Mouse (Mus musculus) frontal cortex, postnatal 25 days (tissue): ENCODE measurements around the gene Hexim2.

Source experiments
- DNase-seq, 2 experiments: peaks; one replicate each; pipeline ENCODE4 v3.0.0; 2022; ENCODE audit warnings: low spot score in 2 of 2

The Hexim2 gene

DNA sequence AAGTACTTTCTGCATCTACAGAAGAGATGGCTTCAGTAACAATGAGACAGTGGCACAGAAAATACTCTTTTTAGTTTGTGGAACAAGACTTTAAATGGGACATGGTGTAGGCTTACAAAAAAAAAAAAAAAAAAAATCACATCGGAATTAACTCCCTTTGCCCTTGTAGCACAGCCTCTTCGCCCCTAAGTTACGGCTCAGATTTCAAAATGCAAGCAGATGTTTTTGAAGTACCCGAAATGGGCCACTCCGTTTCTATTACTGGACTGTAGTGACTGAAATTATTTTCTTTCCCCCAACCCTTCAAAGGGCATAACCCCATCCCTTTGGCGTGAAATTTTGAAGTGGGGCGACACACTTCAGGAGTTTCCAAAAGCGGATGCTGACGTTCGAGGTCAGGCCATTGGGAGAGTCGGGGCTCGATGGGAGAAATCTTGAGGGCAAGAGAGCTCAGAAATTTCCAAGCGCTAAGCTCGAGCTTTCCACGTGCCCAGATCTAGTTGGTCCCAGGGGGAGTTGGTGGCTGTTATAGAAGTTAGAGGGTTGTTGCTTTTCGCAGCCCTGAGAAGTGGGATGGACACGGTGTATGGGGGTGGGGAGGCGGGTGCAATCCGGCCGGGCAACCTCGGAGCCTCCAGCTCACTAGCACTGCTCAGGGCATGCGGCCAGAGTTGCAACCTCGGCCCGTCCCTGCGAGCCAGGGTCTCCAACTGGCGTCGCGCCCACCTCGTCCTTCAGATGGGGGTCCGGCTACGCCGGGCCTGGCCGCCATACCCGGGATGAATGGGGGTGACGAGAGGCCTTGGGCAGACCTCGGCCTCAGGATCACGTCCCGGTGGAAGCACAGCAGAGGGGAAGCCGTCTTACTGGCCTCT lies at the start of gene Hexim2:
Gene Hexim2 (plus strand): TSS at position 729 of the 875 bp plus-strand sequence.
- no peak for DNase-seq

DNA sequence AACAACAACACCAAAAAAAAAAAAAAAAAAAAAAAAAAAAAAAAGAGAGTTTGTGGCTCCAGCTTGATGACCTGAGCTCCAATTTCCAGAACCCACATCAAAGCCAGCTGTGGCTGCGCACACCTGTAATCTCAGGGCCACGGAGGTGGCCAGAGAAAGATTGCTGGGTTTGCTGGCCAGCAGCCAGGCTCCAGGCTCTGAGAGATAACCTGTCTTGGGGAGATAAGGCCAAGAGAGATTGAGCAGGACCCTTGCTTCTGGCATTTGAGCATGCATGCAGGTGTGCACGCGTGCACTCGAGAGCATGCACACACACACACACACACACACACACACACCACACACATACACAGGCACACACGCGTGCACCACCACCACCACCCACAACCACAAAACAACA lies 38.9 kb upstream of the Hexim2 start:
- DNase-seq: no peak

DNA sequence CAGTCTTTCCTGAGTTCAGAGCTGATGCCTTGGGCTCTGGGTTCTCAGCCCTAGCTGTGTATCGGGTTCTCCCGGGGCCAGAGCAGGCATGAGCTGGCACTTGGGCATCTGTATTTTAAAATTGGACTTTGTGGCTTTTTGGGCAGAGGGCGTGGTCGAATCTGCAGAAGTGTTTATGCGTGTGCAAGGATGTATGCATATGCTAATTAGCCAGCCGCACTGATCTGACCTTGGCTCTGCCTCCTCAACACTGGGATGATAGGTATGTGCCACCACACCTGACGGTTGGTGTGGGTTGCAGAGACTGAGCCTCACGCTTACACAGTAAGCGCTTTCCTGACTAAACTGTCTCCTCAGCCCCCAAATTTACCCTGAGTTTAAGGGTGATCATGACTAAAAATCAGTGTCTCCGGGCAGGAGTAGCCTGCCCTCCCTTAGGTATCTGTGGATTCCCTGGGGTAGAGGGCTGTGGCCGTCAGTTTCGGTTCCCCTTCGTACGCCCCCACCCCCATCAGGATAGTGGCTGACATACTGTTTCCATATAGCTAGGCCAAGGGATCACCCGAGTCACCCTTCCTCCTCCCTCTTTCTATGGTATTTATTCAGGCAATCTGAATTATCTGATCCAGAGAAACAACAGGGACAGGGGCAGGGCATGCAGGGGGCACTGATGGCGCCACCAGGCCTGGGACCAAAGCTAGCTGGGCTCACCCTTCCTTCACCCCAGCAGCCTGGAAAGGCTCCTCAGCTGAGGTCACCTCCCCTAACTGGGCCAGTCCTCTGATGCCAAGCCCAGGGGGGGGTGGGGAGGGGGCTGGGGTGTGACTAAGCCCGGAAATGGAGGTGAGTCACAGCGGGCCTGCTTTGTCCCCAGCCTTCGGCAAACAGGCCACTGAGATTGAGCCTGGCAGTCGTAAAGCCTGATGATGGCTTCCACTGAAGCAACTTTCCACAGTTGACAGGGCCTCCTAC lies 38.1 kb upstream of the Hexim2 start:
- DNase-seq: no peak

DNA sequence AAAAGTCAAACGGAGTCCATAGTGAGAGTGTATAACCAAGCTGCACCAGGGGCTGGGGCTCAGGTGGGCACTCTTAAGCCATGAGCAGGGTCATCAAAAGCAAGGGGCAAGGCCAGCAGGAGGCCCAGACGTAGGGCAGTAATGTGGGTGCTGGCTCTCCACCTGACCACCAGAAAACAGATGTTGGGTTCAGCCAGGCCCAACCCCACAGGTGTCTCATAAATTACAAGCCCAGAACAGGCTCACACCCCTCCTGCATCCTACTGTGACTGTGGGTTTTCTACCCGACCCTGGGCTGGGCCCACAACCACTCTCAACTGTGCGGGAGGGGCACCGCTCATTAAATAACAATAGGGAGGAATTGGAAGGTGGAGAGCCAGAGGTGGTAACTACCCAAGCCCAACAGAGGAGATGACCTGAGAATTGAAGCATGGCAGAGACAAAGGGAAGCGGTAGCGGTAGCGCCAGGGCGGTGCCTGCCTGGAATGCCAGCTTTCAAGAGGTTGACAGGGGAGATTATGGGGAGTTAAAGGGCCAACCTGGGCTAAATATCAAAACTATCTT lies 37.0 kb upstream of the Hexim2 start:
- DNase-seq: no peak

DNA sequence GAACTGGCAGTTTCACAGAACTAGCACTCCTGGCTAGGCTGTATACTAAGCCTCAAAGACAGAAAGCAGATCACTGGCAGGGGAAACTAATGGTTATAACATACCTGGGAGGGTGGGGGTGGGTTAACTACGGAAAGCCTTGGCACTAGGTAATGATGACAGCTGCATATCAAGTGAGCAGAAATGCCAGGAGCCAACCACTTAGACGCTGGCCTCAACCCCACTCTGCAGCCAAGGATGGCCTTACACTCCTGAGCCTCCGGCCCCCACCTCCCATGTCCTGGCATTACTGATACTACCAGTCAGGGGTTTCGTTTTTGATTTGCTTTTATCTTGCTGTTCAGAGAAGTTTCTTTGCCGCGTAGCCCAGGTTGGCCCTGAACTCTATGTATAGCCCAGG lies 36.4 kb upstream of the Hexim2 start:
- no peak for DNase-seq

DNA sequence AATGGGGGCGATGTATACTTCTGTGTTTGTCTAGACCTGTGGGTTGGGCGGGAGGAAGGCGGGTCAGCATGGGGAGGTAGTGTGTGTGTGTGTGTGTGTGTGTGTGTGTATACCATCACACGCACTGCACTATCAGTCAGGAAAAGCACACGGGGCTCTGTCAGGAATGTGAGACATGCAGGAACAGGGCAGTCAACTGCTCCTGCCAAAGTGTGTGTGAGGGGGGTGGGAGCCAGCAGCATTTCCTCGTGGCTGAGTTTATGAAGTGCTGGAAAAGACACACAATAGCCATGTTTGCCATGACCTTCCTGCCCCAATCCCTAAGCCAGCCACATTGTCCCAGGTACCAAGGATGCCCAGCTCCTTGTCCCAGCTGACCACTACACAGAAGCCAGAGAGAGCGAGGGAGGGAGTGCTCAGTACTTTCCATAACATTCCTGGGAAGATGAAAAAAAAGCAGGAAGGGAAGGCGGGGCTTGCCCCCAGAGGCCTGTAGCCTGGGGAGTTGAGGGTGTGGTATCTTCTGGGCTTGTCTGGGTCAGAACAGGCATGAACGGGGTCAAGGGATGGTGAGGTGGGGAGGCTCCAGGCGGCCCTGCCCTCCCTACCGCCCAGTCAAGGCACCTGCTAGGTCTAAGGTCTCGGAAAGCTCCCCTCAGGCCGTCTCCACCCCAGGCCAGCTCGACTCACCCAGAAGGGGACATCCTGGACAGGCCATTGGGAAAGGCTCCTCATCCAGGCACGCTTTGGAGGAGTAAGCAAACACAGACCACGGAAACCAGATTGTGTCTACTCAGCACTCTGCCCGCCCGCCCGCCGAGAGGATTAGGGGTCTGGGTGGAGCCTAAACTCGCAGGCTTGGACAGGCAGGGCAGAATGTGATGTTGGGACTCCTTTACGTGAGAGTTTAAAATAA lies 35.0 kb upstream of the Hexim2 start:
- no peak for DNase-seq

GRCm38 (mm10) chr11:103098531-103099190 lies 33.6 kb upstream of the Hexim2 start:
- no peak for DNase-seq

DNA sequence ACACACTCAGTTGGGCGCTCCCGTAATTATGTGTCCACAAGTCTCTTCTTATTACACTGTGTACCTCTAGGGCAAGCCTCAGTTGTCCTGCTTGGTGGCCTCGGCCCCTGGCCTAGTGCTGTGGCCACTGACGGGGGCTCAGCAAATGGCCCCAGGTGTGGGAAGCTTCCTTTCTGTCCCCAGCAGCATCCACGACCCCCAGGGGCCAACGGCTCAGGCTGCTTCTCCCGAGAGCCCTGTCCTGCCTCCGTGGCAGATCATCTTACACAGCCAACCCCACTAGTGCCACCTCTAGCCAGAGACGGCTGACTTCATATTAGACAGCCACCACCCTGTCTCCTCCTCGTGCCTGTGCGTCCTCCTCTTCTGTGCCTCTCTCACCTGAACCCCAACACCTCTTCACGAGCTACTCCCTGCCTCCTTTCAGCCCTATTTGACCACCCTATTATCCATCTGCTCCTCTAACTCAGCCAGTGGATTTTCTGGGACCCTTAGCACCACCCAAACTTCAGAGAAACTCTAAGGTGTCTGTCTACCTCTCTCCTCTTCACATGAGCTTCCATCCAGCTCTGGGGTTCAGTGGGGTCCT lies 32.8 kb upstream of the Hexim2 start:
- DNase-seq: no peak

GRCm38 (mm10) chr11:103100361-103100760 lies 31.9 kb upstream of the Hexim2 start:
- no peak for DNase-seq

- peak in 1 of 2 experiments; percentile 61 for DNase-seq
These were observed 30.8 kb upstream of the Hexim2 start, which contains the start of the genes Plcd3 and Acbd4 for GRCm38 (mm10) chr11:103101481-103101865. Gene Plcd3 (minus strand): TSS chr11:103101658. Gene Acbd4 (plus strand): TSS chr11:103101682.

DNA sequence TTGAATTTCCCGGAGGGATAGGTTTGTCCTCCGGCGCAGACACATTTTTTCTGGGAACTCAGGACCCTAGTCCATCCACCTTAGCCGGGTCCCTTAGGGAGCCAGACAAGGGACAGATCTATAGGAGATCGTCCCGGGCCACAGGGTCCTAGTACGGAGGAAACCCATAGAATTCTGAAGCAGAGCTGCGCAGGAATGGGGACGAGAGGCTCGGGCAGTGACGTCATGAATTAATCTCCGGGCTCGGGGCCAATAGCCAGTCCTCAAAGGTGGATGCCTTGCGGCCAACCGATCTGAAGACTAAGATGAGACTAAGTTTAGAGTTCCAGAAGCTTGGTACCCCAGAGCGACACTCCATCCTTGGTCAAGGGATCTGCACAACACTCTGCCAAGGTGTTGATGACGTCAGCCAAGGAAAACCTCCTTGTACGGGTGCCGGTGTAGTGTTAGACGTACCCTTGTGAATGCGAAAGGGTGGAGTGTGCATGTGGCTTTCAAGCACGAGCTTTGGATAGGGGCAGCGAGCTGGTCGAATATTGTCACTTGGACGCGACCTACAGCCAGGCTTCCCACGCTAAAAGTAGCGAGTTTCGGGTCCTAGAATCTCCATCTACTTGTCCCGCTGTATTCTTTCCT lies 30.2 kb upstream of the Hexim2 start:
- peak; percentile 61 to 65 for DNase-seq

DNA sequence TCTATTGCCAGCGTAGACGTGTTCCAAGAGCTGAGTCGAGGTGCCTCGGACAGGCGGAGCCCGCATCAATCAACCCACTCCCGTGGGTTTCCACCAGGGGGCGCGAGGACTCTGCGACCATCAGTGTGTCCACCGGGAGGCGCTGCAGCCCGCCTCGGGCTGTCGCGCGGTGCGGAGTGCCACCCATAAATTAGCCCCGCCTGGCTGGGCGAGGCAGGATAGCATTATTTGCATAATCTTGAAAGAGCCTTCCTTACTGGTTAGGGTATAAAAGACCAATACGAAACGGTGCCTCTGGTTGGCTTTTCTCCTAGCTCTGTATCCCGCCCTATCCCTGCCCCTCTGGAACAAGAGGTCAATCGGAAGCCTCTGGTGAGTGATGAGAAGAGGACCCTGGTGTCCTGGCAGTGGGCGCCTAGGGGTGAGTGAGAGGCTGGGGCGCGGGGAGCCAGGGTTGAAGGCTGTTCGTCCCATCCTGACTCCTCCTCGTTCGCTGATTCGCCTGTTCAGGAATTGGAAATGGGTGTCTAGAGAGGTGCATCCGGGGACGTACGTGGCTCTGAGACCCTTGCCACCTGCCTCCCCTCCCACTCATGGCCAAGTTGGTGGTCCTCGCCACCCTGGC lies 29.4 kb upstream of the Hexim2 start:
- DNase-seq: peak; percentile 93 to 96

GRCm38 (mm10) chr11:103103621-103104020 lies 28.6 kb upstream of the Hexim2 start:
- DNase-seq: no peak

DNA sequence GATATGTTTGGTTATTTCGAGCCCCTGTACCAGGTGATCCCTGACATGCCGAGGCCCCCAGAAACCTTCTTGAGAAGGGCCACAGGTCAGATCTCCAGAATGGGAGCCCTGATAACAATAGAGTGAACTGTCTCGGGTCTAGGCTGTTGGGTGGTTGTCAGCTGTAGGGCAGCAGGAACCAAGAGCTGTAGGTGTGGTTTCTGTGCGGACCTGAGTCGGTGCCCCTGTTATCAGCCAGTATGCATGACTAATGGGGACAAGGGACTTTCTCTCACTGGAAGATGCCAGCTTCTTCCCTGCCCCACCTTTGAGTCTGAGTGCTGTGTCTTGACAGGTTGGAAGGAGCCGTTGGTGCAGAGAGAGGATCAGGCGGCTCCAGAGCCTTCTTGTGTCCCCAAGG lies 27.8 kb upstream of the Hexim2 start:
- no peak for DNase-seq

GRCm38 (mm10) chr11:103105180-103105725 lies 27.0 kb upstream of the Hexim2 start:
- no peak for DNase-seq

GRCm38 (mm10) chr11:103105810-103106209 lies 26.4 kb upstream of the Hexim2 start:
- DNase-seq: no peak

- no peak for DNase-seq
These were observed 25.8 kb upstream of the Hexim2 start for GRCm38 (mm10) chr11:103106386-103106785.

DNA sequence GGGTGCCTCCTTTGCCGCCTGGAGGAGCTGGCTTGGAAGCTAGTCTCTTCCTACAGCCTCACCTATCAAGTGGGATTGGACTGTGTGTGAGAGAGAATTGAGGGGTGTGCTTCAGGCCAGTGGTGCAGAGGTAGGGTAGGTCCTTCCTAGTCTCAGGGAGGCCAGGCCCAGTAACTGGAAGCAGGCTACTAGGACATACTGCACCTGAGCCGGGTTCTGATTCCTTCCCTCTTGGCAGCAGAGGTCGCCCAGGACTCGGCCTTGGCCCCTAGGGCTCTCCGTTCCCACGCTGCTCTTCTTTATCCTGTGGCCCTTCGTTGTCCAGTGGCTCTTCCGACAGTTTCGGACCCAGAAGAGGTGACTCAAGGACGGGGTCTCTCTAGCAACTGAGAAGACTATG lies 20.9 kb upstream of the Hexim2 start:
- DNase-seq: no peak
